ENCODE assay signal across 16 mouse cellular contexts in genomic region chr10:119867726-119868125, GRCm38 (mm10).
A peak's percentile ranks its signal among the peaks of the same experiment; 100 is the strongest.
DNase-seq lines count a peak whose midpoint lies in the region; ATAC-seq and TF ChIP-seq lines count a peak whose summit lies in the region.
"Had no signal": no experiment of that assay in that cellular context is flagged by ENCODE, and none has a peak within 500 bp of the region (broad histone marks: within the 10 kb centered on the region; RNA-seq: fewer than 3 reads in every experiment).

No protein-coding gene starts in this region.

- H3K27ac ChIP-seq in heart, adult 2 months = no peak overlapping the region
- no peak overlapping the region for H3K27ac ChIP-seq in heart, embryonic 10.5 days
- H3K27ac ChIP-seq: left cerebral cortex, adult 2 months; limb, embryonic 12.5 days; liver, embryonic 15.5 days had no signal

- intact Hi-C loops in heart, adult 2 months (cut with DNase I) = no loop called here

- WGBS in heart, adult 2 months = 65% methylated on average over 3 of the region's 3 CpGs
- WGBS in heart, embryonic 10.5 days = 86% methylated on average over 3 of the region's 3 CpGs

- H3K9ac ChIP-seq in heart, adult 2 months (ENCODE audit: low read depth, low read length) = no peak overlapping the region
- H3K9ac ChIP-seq: limb, embryonic 12.5 days; liver, embryonic 15.5 days had no signal

- DNase-seq in cerebellum, adult 8-10 months = no peak
- peak; percentile 23 to 25 for DNase-seq in heart, adult 2 months
- no peak for DNase-seq in heart, embryonic 10.5 days (ENCODE audit: low spot score)
- DNase-seq in cerebellum, postnatal 25 days = peak; percentile 11 to 43
- DNase-seq in heart, adult 9 months (ENCODE audit: low spot score in 2 of 2) = peak; percentile 34 to 37
- DNase-seq in layer of hippocampus, adult 18-20 months (ENCODE audit: low spot score in 2 of 2) = no peak
- no peak for DNase-seq in layer of hippocampus, postnatal 36 days
- DNase-seq: kidney, adult 9 months; lung, postnatal 14 days; right cerebral cortex, postnatal 4 days; thymus, adult 18-20 months had no signal

- no peak for TF ChIP-seq EP300 in heart, adult 2 months (IDR thresholded peaks at IDR 0.05; ENCODE audit: insufficient read depth, low read depth, low read length)

- ATAC-seq in cerebellum, adult (ENCODE audit: insufficient number of reproducible peaks, low FRiP score, low TSS enrichment) = 0 out of 2 replicates have a peak, but pooled peaks have one; percentile 46

- no peaks in the 10 kb centered on the region for H3K79me2 ChIP-seq in heart, adult 2 months (replicated peaks; ENCODE audit: control insufficient read depth, insufficient read depth, low read length)

- H3K4me3 ChIP-seq in heart, adult 2 months = no peak overlapping the region
- no peak overlapping the region for H3K4me3 ChIP-seq in heart, embryonic 10.5 days
- H3K4me3 ChIP-seq: left cerebral cortex, adult 2 months; limb, embryonic 12.5 days; liver, embryonic 15.5 days had no signal

- no peaks in the 10 kb centered on the region for H3K27me3 ChIP-seq in heart, adult 2 months (ENCODE audit: control insufficient read depth, insufficient read depth, low read length)
- no peaks in the 10 kb centered on the region for H3K27me3 ChIP-seq in heart, embryonic 10.5 days (ENCODE audit: insufficient read depth, poor library complexity, severe bottlenecking)
- H3K27me3 ChIP-seq: CH12.LX; limb, embryonic 12.5 days; liver, embryonic 15.5 days had no signal

- no peaks in the 10 kb centered on the region for H3K36me3 ChIP-seq in heart, adult 2 months (ENCODE audit: control insufficient read depth, insufficient read depth, low read length)
- peaks cover 5% of the 10 kb centered on the region for H3K36me3 ChIP-seq in heart, embryonic 10.5 days
- H3K36me3 ChIP-seq: limb, embryonic 12.5 days; liver, embryonic 15.5 days had no signal

- no peak for TF ChIP-seq CTCF in heart, adult 2 months (IDR thresholded peaks at IDR 0.05)

- no peaks in the 10 kb centered on the region for H3K9me3 ChIP-seq in heart, embryonic 10.5 days
- H3K9me3 ChIP-seq: liver, embryonic 15.5 days had no signal

- no peak for TF ChIP-seq POLR2A in heart, adult 2 months (IDR thresholded peaks at IDR 0.05; ENCODE audit: insufficient read depth, low read depth, low read length)

- H3K4me1 ChIP-seq in heart, adult 2 months (ENCODE audit: control insufficient read depth, insufficient read depth, low read length) = no peaks in the 10 kb centered on the region
- H3K4me1 ChIP-seq in heart, embryonic 10.5 days = peaks cover 20% of the 10 kb centered on the region
- H3K4me1 ChIP-seq: limb, embryonic 12.5 days; liver, embryonic 15.5 days had no signal

Comparison
In these comparisons a context has a peak if more than half of its experiments do, and no peak if none do; other contexts are left out.
1. DNase-seq: peak in heart, adult 2 months (2 of 2), cerebellum, postnatal 25 days (2 of 2) and heart, adult 9 months (2 of 2); none in cerebellum, adult 8-10 months (single experiment), heart, embryonic 10.5 days (single experiment), layer of hippocampus, adult 18-20 months (0 of 2) and layer of hippocampus, postnatal 36 days (0 of 2).